Mouse (Mus musculus) limb, embryonic 12.5 days (tissue): Measurements from ENCODE around the gene Adm. TPM values are rescaled to one million over a fixed set of nuclear protein-coding genes. Genes with fewer than 3 reads are reported as not detected.
"Not testable (repeated sequence)": the region's sequence is repeated elsewhere in the genome, so short reads cannot be mapped to it uniquely, and the experiment has no call there.

Experiments
- ATAC-seq: fragments of 200-750 bp; cut with Nextera tagmentation; 2 replicates; pipeline ENCODE4 v1.8.0; 2017; ENCODE audit warnings: low read depth, moderate TSS enrichment; ENCODE audit not compliant: insufficient number of reproducible peaks, insufficient read depth, low FRiP score, low TSS enrichment
- H3K27ac ChIP-seq: fragments of 300-500 bp; sonication (generic); 2 replicates; pipeline ENCODE4 v1.5.1; 2016; ENCODE audit warnings: mild to moderate bottlenecking, moderate library complexity
- H3K27me3 ChIP-seq: fragments of 300-500 bp; sonication (generic); 2 replicates; pipeline ENCODE4 v1.6.1; 2016; ENCODE audit warnings: mild to moderate bottlenecking, moderate library complexity
- H3K36me3 ChIP-seq: fragments of 300-500 bp; sonication (generic); 2 replicates; pipeline ENCODE4 v1.6.1; 2016; ENCODE audit warnings: mild to moderate bottlenecking, moderate library complexity
- H3K4me1 ChIP-seq: fragments of 300-500 bp; sonication (generic); replicated peaks from 2 replicates; pipeline ENCODE4 v1.6.1; 2016
- H3K4me2 ChIP-seq: fragments of 300-500 bp; sonication (generic); 2 replicates; pipeline ENCODE4 v1.6.1; 2016; ENCODE audit warnings: mild to moderate bottlenecking, moderate library complexity
- H3K4me3 ChIP-seq: fragments of 300-500 bp; sonication (generic); replicated peaks from 2 replicates; pipeline ENCODE4 v1.5.1; 2016; ENCODE audit warnings: mild to moderate bottlenecking
- H3K9ac ChIP-seq: fragments of 300-500 bp; sonication (generic); replicated peaks from 2 replicates; pipeline ENCODE4 v1.6.1; 2016; ENCODE audit warnings: mild to moderate bottlenecking, moderate library complexity
- H3K9me3 ChIP-seq: fragments of 300-500 bp; sonication (generic); 2 replicates; pipeline ENCODE4 v1.6.1; 2016; ENCODE audit warnings: mild to moderate bottlenecking, moderate library complexity
- WGBS: fragments of 180-500 bp; shearing (Covaris S2); methylation state at CpG from one replicate; pipeline ENCODE4 v1.1.7; 2016; 5-methylcytosine and 5-hydroxymethylcytosine counted together
- polyA plus RNA-seq: library from polyadenylated mRNA; unstranded; fragments of >200 nt; fragmentation: Nextera tagmentation; extraction: Ambion mirVana; gene quantifications from 2 replicates; pipeline ENCODE4 v1.2.1, GENCODE M21; 2016

Adm gene
- polyA plus RNA-seq, result 1.2 and 2.1 TPM in 2 replicates

- WGBS, result 2% methylated on average over 30 of the region's 30 CpGs
- no peak for ATAC-seq
- peaks cover 72% of the 10 kb centered on the region for H3K27me3 ChIP-seq
Observed at GRCm38 (mm10) chr7:110627486-110628272, at the start of gene Adm. Adm (plus strand) TSS chr7:110627661.

GRCm38 (mm10) chr7:110583705-110584104, 43.8 kb upstream of the Adm start:
- no peak overlapping the region for H3K4me2 ChIP-seq
- WGBS, result 89% methylated on average over 3 of the region's 3 CpGs
- no peak overlapping the region for H3K4me3 ChIP-seq
- H3K9me3 ChIP-seq, result no peaks in the 10 kb centered on the region
- ATAC-seq, result no peak
- no peaks in the 10 kb centered on the region for H3K36me3 ChIP-seq
- no peaks in the 10 kb centered on the region for H3K27me3 ChIP-seq
- no peak overlapping the region for H3K9ac ChIP-seq
- no peak overlapping the region for H3K27ac ChIP-seq
- no peaks in the 10 kb centered on the region for H3K4me1 ChIP-seq

More at GRCm38 (mm10) chr7:110627486-110628272, at the start of gene Adm:
- Histone ChIP-seq H3K9ac (peak within 1 kb of the TSS; percentile 51; the same call in 1 of the 2 replicates), H3K36me3 (no peaks in the 10 kb centered on the region), H3K4me1 (peaks cover 46% of the 10 kb centered on the region), H3K27ac (no peak within 1 kb of the TSS), H3K9me3 (no peaks in the 10 kb centered on the region), H3K4me3 (peak within 1 kb of the TSS; percentile 41), H3K4me2 (peak within 1 kb of the TSS; percentile 78)

GRCm38 (mm10) chr7:110584159-110584558, 43.3 kb upstream of the Adm start:
- Histone ChIP-seq H3K4me2 (no peak overlapping the region), H3K9me3 (no peaks in the 10 kb centered on the region), H3K27me3 (no peaks in the 10 kb centered on the region), H3K4me1 (no peaks in the 10 kb centered on the region), H3K27ac (no peak overlapping the region), H3K9ac (no peak overlapping the region), H3K36me3 (no peaks in the 10 kb centered on the region), H3K4me3 (no peak overlapping the region)
- 0 out of 2 replicates have a peak, but pooled peaks have one; percentile 15 for ATAC-seq
- 56% methylated on average over 2 of the region's 2 CpGs for WGBS

GRCm38 (mm10) chr7:110585250-110585649, 42.2 kb upstream of the Adm start:
- no peaks in the 10 kb centered on the region for H3K27me3 ChIP-seq
- H3K27ac ChIP-seq, result no peak overlapping the region
- H3K9me3 ChIP-seq, result no peaks in the 10 kb centered on the region
- 87% methylated on average over 2 of the region's 2 CpGs for WGBS
- no peak overlapping the region for H3K9ac ChIP-seq
- ATAC-seq, result no peak
- H3K4me2 ChIP-seq, result no peak overlapping the region
- H3K4me1 ChIP-seq, result no peaks in the 10 kb centered on the region
- no peak overlapping the region for H3K4me3 ChIP-seq
- H3K36me3 ChIP-seq, result no peaks in the 10 kb centered on the region

- WGBS, result 84% methylated on average over 1 of the region's 1 CpGs
- Histone ChIP-seq H3K4me1 (no peaks in the 10 kb centered on the region), H3K9ac (no peak overlapping the region), H3K4me3 (no peak overlapping the region), H3K27ac (no peak overlapping the region), H3K9me3 (no peaks in the 10 kb centered on the region), H3K36me3 (no peaks in the 10 kb centered on the region), H3K27me3 (no peaks in the 10 kb centered on the region), H3K4me2 (no peak overlapping the region)
- ATAC-seq, result no peak
Observed at GRCm38 (mm10) chr7:110587721-110588120, 39.7 kb upstream of the Adm start.

GRCm38 (mm10) chr7:110593991-110594390, 33.5 kb upstream of the Adm start:
- not testable (repeated sequence) for H3K9ac ChIP-seq, H3K27ac ChIP-seq, H3K4me1 ChIP-seq, ATAC-seq, H3K9me3 ChIP-seq, H3K4me3 ChIP-seq, H3K4me2 ChIP-seq, H3K27me3 ChIP-seq, H3K36me3 ChIP-seq
- WGBS, result 90% methylated on average over 3 of the region's 3 CpGs

- H3K27ac ChIP-seq, result no peak overlapping the region
- no peak overlapping the region for H3K9ac ChIP-seq
- 95% methylated on average over 1 of the region's 1 CpGs for WGBS
- no peak for ATAC-seq
- no peaks in the 10 kb centered on the region for H3K4me1 ChIP-seq
- peaks cover 9% of the 10 kb centered on the region for H3K36me3 ChIP-seq
- H3K4me2 ChIP-seq, result no peak overlapping the region
- no peaks in the 10 kb centered on the region for H3K9me3 ChIP-seq
- H3K4me3 ChIP-seq, result no peak overlapping the region
- no peaks in the 10 kb centered on the region for H3K27me3 ChIP-seq
Observed at GRCm38 (mm10) chr7:110597141-110597540, 30.3 kb upstream of the Adm start.

- no peak overlapping the region for H3K9ac ChIP-seq
- H3K4me3 ChIP-seq, result no peak overlapping the region
- no peak for ATAC-seq
- H3K4me1 ChIP-seq, result no peaks in the 10 kb centered on the region
- H3K27me3 ChIP-seq, result no peaks in the 10 kb centered on the region
- no peaks in the 10 kb centered on the region for H3K36me3 ChIP-seq
- WGBS, result 85% methylated on average over 4 of the region's 4 CpGs
- H3K9me3 ChIP-seq, result peaks cover 5% of the 10 kb centered on the region; the same call in 1 of the 2 replicates
- no peak overlapping the region for H3K27ac ChIP-seq
- no peak overlapping the region for H3K4me2 ChIP-seq
Observed at GRCm38 (mm10) chr7:110605476-110605875, 22.0 kb upstream of the Adm start.

- Histone ChIP-seq H3K27ac (no peak overlapping the region), H3K36me3 (no peaks in the 10 kb centered on the region), H3K4me3 (no peak overlapping the region), H3K4me1 (no peaks in the 10 kb centered on the region), H3K27me3 (no peaks in the 10 kb centered on the region), H3K9me3 (peaks cover 5% of the 10 kb centered on the region; the same call in 1 of the 2 replicates), H3K4me2 (no peak overlapping the region), H3K9ac (no peak overlapping the region)
- ATAC-seq, result no peak
- 92% methylated on average over 1 of the region's 1 CpGs for WGBS
Observed at GRCm38 (mm10) chr7:110606906-110607305, 20.6 kb upstream of the Adm start.

GRCm38 (mm10) chr7:110613381-110614132, 13.9 kb upstream of the Adm start:
- H3K27me3 ChIP-seq, result no peaks in the 10 kb centered on the region
- H3K4me2 ChIP-seq, result peak overlapping the region; percentile 90
- peaks cover 12% of the 10 kb centered on the region for H3K4me1 ChIP-seq
- H3K36me3 ChIP-seq, result no peaks in the 10 kb centered on the region
- peak overlapping the region; percentile 91 for H3K9ac ChIP-seq
- peak overlapping the region; percentile 87 for H3K4me3 ChIP-seq
- no peak for ATAC-seq
- H3K9me3 ChIP-seq, result no peaks in the 10 kb centered on the region
- H3K27ac ChIP-seq, result peak overlapping the region; percentile 97
- 3% methylated on average over 17 of the region's 17 CpGs for WGBS
